Mouse (Mus musculus): Measurements from ENCODE around the gene Tsc2. TPM values are rescaled to one million over a fixed set of nuclear protein-coding genes. Genes with fewer than 3 reads are reported as not detected.
"Not testable (repeated sequence)": the region's sequence is repeated elsewhere in the genome, so short reads cannot be mapped to it uniquely, and the experiment has no call there.

Tsc2 gene
- total RNA-seq (2022): 100 to 1,000 TPM; 123 to 135 (median 133) TPM

GRCm38 (mm10) chr17:24632167-24632812 is at the start of gene Tsc2, which contains the start of gene Nthl1:
TSS of gene Tsc2 (minus strand) at chr17:24632630.
TSS of gene Nthl1 (plus strand) at chr17:24632680.
- DNase-seq (ENCODE audit: low spot score): peak; percentile 83

- DNase-seq (ENCODE audit: low spot score): no peak
Observed at GRCm38 (mm10) chr17:24677500-24678080, 45.2 kb upstream of the Tsc2 start.

DNA sequence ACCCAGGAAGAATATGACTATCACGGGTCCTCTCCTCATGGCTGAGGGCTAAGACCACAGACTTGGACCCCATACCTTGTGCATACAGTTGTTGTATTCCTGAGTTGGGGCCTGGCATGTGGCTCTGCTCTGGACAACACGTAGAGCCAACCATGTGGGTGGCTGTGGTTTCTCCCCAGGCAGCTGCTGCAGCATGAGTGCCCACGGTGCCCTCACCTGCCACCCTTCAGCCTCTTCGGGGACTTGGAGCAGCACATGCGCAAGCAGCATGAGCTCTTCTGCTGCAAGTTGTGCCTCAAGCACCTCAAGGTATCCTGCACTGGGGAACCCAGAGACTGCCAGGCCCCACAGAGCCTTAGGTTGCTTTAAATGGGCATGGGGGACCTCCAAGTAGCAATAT is 44.4 kb upstream of the Tsc2 start:
- no peak for DNase-seq (ENCODE audit: low spot score)

- DNase-seq (ENCODE audit: low spot score): peak; percentile 57
Observed at GRCm38 (mm10) chr17:24676187-24676586, 43.8 kb upstream of the Tsc2 start.

- DNase-seq (ENCODE audit: low spot score): no peak
Observed at GRCm38 (mm10) chr17:24674277-24674676, 41.8 kb upstream of the Tsc2 start.

GRCm38 (mm10) chr17:24672141-24672540 is 39.7 kb upstream of the Tsc2 start:
- DNase-seq (ENCODE audit: low spot score): peak; percentile 60

- no peak for DNase-seq (ENCODE audit: low spot score)
Observed at GRCm38 (mm10) chr17:24671346-24671745, 38.9 kb upstream of the Tsc2 start.

DNA sequence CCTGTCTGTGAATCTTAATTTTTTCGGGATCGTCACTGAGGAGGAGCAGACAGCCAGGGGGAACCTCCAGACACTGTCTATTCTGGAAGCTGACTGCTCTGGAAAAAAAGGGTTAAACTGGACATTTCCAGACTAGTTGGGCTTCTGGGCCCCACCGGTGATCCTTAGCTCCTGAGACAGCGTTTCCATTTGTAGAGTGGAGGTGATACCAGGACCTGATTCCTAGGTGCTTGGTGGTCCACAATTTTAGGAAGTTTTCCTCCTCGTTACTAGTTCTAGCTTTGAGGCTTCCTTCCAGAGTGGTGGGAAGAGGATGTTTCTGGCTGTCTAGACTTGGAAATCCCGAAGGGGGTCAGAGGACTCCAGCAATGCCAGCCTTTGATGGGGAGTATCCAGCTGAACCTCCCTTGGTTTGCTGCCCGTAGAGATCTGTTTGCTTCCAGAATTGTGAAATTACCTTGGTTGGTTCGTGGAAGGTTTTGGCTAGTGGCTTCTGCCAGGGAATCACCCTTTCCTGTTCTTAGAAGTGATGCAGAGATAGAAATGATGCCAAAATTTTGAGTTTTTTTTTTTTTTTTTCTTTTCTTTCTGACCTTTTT is 37.9 kb upstream of the Tsc2 start:
- no peak for DNase-seq (ENCODE audit: low spot score)

GRCm38 (mm10) chr17:24669545-24670245 is 37.3 kb upstream of the Tsc2 start, which contains the start of gene Zfp598:
TSS of gene Zfp598 (plus strand) at chr17:24669687.
- peak; percentile 91 for DNase-seq (ENCODE audit: low spot score)

DNA sequence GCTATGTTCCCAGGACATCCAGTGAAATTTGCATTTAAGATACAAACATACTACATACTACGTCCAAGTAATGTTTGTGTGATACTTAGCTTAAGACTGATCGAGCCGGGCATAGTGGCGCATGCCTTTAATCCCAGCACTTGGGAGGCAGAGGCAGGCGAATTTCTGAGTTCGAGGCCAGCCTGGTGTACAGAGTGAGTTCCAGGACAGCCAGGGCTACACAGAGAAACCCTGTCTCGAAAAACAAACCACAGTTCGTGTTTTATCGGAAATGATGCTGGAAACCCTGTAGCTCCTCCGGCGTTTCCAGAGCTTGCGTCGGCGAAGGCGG is 36.7 kb upstream of the Tsc2 start:
- not testable (repeated sequence) for DNase-seq (ENCODE audit: low spot score)

DNA sequence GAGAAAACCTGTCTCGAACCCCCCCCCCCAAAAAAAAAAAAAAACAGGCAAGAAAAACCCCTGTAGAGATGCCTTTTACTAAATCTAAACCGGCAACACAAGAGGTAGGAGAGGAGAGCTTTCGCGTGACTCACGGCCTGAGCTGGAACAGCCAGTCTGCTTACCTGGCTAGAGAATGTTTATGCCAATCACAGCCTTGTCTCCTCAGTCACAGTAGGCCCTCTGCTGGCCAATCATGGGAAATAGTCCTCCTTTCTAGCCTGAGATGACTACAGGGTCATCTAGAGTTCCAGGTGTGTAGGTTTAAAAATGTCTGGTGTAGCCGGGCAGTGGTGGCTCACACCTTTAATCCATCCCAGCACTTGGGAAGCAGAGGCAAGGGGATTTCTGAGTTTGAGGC is 35.0 kb upstream of the Tsc2 start:
- peak; percentile 55 for DNase-seq (ENCODE audit: low spot score)

- DNase-seq (ENCODE audit: low spot score): not testable (repeated sequence)
Observed at GRCm38 (mm10) chr17:24667011-24667410, 34.6 kb upstream of the Tsc2 start.

DNA sequence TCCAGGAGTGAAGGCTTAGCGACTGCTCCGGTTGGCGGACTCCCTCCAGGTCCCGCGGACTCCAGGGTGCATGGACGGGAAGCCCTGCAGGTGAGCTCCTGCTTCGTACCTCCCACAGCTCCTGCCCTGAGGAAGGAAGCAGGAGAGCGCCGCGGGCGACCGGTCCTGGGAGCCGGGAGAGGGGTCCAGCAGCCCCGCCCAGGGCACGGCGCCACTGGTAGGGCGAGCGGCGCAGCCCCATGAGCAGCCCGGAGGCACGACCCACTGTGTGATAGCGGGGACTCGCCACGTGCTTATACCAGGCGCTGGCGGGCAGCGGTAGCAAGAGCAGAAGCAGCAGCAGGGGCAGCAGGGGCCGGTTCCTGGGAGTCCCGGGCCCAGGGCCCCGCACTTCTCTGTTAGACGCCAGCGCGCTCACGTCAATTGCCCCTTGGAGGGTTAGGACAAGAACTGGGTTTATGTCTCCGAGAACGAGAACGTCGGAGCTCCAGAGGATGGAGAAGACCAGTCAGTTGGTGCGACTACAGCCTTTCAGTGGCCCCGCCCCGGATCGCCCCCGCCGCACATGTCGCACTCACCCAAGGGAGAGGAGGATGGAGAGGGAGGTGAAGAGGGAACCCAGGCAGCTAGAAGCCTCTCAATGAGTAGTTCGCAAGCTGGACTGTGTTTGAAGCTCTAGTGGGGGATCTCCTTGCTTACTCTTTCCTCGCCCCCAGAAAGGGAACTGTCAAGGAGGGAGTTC is 25.8 kb upstream of the Tsc2 start, which contains the start of gene Npw:
TSS of gene Npw (minus strand) at position 441 of the 742 bp plus-strand sequence.
- no peak for DNase-seq (ENCODE audit: low spot score)

DNA sequence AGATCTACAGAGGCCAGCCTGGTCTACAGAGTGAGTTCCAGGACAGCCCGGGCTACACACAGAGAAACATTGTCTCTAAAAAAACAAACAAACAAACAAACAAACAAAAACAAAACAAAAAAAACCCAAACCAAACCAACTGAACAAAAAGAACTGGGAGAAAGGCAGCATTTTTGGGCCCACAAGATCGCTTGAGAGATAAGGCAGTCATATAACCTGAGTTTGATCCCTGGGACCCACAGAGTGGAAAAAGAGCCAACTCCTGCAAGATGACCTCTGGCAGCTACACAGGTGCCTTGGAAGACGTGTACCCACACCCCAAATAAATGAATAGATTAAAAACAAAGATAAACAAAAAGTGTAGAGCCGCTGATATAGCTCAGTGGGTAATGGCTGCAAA is 22.5 kb upstream of the Tsc2 start:
- DNase-seq (ENCODE audit: low spot score): no peak

DNA sequence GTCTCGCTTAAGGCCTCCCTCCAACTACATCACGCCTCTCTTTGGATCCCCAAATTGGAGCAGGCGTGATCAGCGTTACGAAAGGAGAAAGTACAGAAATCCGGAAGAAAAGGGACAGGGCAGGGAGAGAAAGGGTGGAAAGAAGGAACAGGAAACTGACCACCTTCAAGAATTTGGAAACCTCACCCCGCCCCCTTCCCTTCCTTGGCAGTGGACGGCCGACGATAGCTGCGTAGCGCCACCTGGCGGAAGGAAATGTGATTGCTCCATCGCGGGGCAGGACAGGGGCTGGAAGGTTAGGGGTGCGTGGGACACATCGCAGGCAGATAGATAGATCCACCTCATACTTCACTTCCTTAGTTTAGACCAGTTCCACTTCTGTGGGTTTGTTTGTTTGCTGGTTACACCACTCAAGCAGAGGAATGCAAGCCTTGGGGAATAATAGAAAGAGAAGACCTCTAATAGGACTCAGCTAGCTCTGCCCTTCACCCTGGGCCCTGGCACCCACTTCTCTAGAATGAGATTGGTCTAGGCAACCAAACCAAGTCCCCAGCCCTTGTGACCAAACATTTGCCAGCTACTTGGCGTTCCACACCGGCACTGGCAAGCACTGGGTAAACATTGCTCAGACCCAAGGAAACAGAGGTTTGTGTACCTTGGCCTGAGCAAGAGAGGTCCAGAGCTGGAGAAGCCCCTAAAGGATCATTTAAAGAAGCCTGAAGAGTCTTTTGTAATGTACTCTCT is 21.7 kb upstream of the Tsc2 start:
- DNase-seq (ENCODE audit: low spot score): peak; percentile 78

- no peak for DNase-seq (ENCODE audit: low spot score)
Observed at GRCm38 (mm10) chr17:24651835-24652234, 19.4 kb upstream of the Tsc2 start.

DNA sequence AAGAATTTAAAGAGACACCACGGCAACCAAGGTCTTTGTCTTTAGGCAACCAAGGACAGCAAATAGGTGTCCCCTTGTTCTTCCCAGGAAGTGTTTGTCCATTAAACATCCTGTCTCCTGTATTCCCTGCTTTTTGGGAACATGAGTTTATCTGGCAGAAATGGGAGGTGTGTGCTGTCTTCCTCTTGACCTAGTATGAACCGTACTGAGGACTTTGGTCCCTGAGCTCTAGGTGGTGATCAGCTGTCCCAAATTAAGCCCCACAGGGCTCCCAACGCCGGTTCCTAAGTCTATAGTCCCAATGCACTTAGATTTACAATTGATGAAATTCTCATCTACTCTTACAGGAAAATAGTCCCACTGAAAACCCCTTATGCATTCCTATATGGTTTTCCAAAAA is 18.3 kb upstream of the Tsc2 start:
- DNase-seq (ENCODE audit: low spot score): no peak

- peak; percentile 63 for DNase-seq (ENCODE audit: low spot score)
Observed at GRCm38 (mm10) chr17:24650070-24650616, 17.7 kb upstream of the Tsc2 start, which contains the start of gene Slc9a3r2. TSS of gene Slc9a3r2 (minus strand) at chr17:24650327.

- no peak for DNase-seq (ENCODE audit: low spot score)
Observed at GRCm38 (mm10) chr17:24649581-24650069, 17.2 kb upstream of the Tsc2 start.

- no peak for DNase-seq (ENCODE audit: low spot score)
Observed at GRCm38 (mm10) chr17:24648731-24649377, 16.4 kb upstream of the Tsc2 start.
